Mouse (Mus musculus): Measurements from ENCODE around the gene Etaa1.

- TF ChIP-seq CTCF (IDR thresholded peaks at IDR 0.05; ENCODE audit: low read depth, low read length) (no peak), POLR2A (IDR thresholded peaks at IDR 0.05; ENCODE audit: extremely low read depth, insufficient read depth, low read length) (no peak)
Observed at GRCm38 (mm10) chr11:17992311-17992710, 38.6 kb upstream of the Etaa1 start.
